Mouse (Mus musculus): ENCODE measurements around the gene Gnpat. TPM values are rescaled to one million over a fixed set of nuclear protein-coding genes. Genes with fewer than 3 reads are reported as not detected.

The Gnpat gene
- total RNA-seq (2014; rRNA removed; ENCODE audit: low replicate concordance) (77.2 and 117 TPM in 2 replicates), polyA plus RNA-seq (2015; fragmentation: Nextera tagmentation; extraction: Ambion mirVana) (114 and 115 TPM in 2 replicates)

DNA sequence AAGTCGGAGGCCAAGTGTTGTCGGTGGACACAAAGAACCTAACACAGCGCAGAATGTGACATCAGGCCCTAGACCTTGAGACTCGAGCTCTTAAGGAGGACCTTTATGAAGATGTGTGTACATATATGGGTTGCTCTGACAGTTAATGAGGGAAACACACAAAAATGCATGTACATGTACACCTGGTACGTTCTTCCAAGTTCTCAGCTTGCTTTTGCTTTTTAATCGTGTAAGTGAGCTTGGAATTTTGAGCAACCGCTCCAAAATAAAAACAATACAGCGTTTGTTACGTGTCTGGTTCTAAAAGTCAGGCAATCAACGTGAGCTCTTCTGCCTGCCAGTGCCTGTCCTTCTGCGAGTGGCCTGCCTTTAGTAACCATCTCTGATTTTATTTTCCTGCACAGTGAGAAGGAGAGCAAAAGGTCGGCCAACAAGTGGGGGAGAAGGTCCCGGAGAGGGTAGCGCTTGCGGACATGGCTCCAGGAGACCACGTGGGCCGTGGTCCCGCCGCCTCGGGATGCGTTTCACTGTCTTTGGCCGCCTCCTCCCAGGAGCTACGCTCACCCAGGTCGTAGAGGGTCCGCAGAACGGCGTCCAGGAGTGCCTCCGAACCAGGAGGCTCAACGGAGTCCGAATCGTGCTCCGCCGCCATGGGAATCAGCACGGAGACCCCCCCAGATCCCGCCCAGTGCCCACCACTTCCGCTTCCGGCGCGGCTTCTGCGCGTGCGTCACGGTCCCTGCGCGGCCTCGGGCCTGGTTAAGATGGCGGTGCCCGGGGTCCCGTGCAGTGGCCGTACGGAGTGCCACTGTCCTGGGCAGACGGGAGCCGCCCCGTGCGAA is at the start of gene Gnpat, which contains the start of gene 2810004N23Rik:
Gene Gnpat (plus strand): TSS at position 713 of the 842 bp plus-strand sequence.
Gene 2810004N23Rik (minus strand): TSS at position 800 of the 842 bp plus-strand sequence.
- Histone ChIP-seq H3K4me1 (ENCODE audit: control insufficient read depth, insufficient read depth) (peaks cover 44% of the 10 kb centered on the region), H3K4me2 (ENCODE audit: low read depth, low read length) (peak within 1 kb of the TSS; percentile 77), H3K9me3 (replicated peaks; ENCODE audit: control insufficient read depth, low read length) (no peaks in the 10 kb centered on the region), H3K36me3 (replicated peaks; ENCODE audit: control insufficient read depth, insufficient read depth, low read length) (peaks cover 23% of the 10 kb centered on the region), H3K27me3 (ENCODE audit: control insufficient read depth, insufficient read depth, low read length) (no peaks in the 10 kb centered on the region), H3K27ac (ENCODE audit: low read depth) (peak within 1 kb of the TSS; percentile 98), H3K9ac (replicated peaks; ENCODE audit: low read depth, low read length) (peak within 1 kb of the TSS; percentile 98), H3K4me3 (ENCODE audit: low read depth, low read length) (peak within 1 kb of the TSS; percentile 98)
- WGBS = 1% methylated on average over 54 of the region's 55 CpGs
- ATAC-seq (ENCODE audit: insufficient read depth, low read depth) (peak; percentile 92), DNase-seq (ENCODE audit: low spot score) (peak; percentile 89)
- no peak for TF ChIP-seq EP300 (IDR thresholded peaks at IDR 0.05; ENCODE audit: low read depth)
- no peak for TF ChIP-seq CTCF (IDR thresholded peaks at IDR 0.05; ENCODE audit: low read depth)

DNA sequence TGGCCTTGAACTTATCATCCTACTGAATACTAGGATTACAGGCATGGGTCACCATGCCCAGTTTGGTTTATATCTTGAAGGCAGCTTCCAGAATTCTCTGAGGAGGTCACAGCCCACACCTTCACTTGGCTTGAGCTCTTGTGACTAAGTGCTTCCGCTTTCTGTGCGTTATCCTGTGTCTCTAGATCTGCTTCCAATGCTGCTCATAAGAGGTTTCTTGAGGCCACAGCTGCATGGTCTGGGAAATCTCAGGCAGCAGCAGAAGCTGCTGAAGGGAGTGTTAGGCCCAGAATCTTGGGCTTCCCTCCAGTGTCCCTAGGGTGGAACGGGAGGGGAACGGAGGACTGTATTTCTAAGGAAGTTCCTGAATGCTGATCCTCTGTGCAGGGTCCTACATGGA is 49.5 kb upstream of the Gnpat start:
- no peak overlapping the region for H3K4me3 ChIP-seq (ENCODE audit: low read depth, low read length)
- H3K36me3 ChIP-seq (replicated peaks; ENCODE audit: control insufficient read depth, insufficient read depth, low read length) = no peaks in the 10 kb centered on the region
- ATAC-seq (ENCODE audit: insufficient read depth, low read depth) (no peak), DNase-seq (ENCODE audit: low spot score) (no peak)
- no peak overlapping the region for H3K4me2 ChIP-seq (ENCODE audit: low read depth, low read length)
- H3K27ac ChIP-seq (ENCODE audit: low read depth) = no peak overlapping the region
- 48% methylated on average over 4 of the region's 4 CpGs for WGBS
- H3K27me3 ChIP-seq (ENCODE audit: control insufficient read depth, insufficient read depth, low read length) = no peaks in the 10 kb centered on the region
- no peak overlapping the region for H3K9ac ChIP-seq (replicated peaks; ENCODE audit: low read depth, low read length)
- TF ChIP-seq EP300 (IDR thresholded peaks at IDR 0.05; ENCODE audit: low read depth) (no peak), CTCF (IDR thresholded peaks at IDR 0.05; ENCODE audit: low read depth) (no peak)
- no peaks in the 10 kb centered on the region for H3K4me1 ChIP-seq (ENCODE audit: control insufficient read depth, insufficient read depth)
- peaks cover 8% of the 10 kb centered on the region for H3K9me3 ChIP-seq (replicated peaks; ENCODE audit: control insufficient read depth, low read length)

DNA sequence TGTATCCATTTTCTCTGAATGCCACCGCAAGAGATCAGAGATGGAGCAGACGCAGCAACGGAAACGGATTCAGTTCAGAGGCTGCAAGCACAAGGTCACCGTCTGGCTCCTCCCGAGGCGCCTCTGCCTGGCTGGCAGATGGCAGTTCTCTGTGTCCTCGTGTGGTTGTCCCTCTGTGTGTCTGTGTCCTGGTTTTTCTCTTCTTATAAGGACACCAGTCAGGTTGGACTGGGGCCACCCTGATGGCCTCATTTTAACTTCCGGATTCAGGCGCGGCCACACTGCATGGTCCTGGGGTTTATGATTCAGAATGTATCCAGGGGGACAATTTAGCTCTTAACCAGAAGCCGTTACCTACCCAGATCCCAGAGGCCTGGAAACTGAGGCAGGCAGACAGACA is 47.0 kb upstream of the Gnpat start:
- Histone ChIP-seq H3K27me3 (ENCODE audit: control insufficient read depth, insufficient read depth, low read length) (no peaks in the 10 kb centered on the region), H3K9ac (replicated peaks; ENCODE audit: low read depth, low read length) (no peak overlapping the region), H3K4me1 (ENCODE audit: control insufficient read depth, insufficient read depth) (no peaks in the 10 kb centered on the region), H3K4me3 (ENCODE audit: low read depth, low read length) (no peak overlapping the region), H3K9me3 (replicated peaks; ENCODE audit: control insufficient read depth, low read length) (peaks cover 8% of the 10 kb centered on the region), H3K4me2 (ENCODE audit: low read depth, low read length) (no peak overlapping the region), H3K27ac (ENCODE audit: low read depth) (no peak overlapping the region), H3K36me3 (replicated peaks; ENCODE audit: control insufficient read depth, insufficient read depth, low read length) (no peaks in the 10 kb centered on the region)
- 85% methylated on average over 12 of the region's 12 CpGs for WGBS
- TF ChIP-seq CTCF (IDR thresholded peaks at IDR 0.05; ENCODE audit: low read depth) (no peak), EP300 (IDR thresholded peaks at IDR 0.05; ENCODE audit: low read depth) (no peak)
- DNase-seq (ENCODE audit: low spot score) (no peak), ATAC-seq (ENCODE audit: insufficient read depth, low read depth) (no peak)

DNA sequence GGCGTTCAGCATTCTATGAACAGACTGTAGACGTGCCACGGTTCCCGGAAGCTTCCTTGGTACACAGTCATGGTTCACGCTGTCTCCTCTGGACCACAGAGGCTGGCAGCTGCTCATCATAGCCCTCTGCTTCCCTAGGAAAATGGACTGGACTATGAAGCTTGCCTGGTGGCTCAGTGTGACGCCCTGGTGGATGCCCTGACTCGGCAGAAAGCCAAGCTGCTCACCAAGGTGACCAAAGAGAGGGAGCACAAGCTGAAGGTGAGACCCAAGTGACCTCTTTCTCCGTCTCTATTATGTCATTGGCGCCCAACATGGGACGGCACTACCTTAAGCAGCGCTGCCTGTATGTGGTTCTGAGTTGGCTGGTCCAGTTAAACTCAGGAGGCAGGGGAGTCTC is 46.0 kb upstream of the Gnpat start:
- Histone ChIP-seq H3K27me3 (ENCODE audit: control insufficient read depth, insufficient read depth, low read length) (no peaks in the 10 kb centered on the region), H3K36me3 (replicated peaks; ENCODE audit: control insufficient read depth, insufficient read depth, low read length) (no peaks in the 10 kb centered on the region), H3K4me1 (ENCODE audit: control insufficient read depth, insufficient read depth) (no peaks in the 10 kb centered on the region), H3K4me2 (ENCODE audit: low read depth, low read length) (no peak overlapping the region), H3K9me3 (replicated peaks; ENCODE audit: control insufficient read depth, low read length) (peaks cover 8% of the 10 kb centered on the region), H3K4me3 (ENCODE audit: low read depth, low read length) (no peak overlapping the region), H3K27ac (ENCODE audit: low read depth) (no peak overlapping the region), H3K9ac (replicated peaks; ENCODE audit: low read depth, low read length) (no peak overlapping the region)
- no peak for DNase-seq (ENCODE audit: low spot score)
- no peak for ATAC-seq (ENCODE audit: insufficient read depth, low read depth)
- WGBS = 86% methylated on average over 11 of the region's 11 CpGs
- no peak for TF ChIP-seq EP300 (IDR thresholded peaks at IDR 0.05; ENCODE audit: low read depth)
- no peak for TF ChIP-seq CTCF (IDR thresholded peaks at IDR 0.05; ENCODE audit: low read depth)

DNA sequence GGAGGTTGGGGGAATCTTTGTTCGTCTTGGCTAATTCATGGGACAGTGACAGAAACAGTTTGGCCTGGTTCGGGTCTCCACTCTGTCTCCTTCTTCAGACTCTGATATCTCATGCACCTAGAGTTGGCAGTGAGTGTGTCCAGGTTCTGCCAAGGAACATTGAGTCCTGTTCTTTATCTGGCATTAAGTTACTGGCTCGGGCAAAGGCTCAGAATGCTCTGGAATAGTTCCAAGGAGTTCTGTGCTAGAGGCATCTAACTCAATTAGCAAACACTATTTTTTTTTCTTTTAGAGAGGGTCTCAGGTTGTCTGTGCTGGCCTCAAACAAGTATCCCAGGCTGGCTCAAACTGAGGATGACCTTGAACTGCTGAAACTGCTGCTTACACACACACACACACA is 45.5 kb upstream of the Gnpat start:
- 69% methylated on average over 3 of the region's 3 CpGs for WGBS
- H3K36me3 ChIP-seq (replicated peaks; ENCODE audit: control insufficient read depth, insufficient read depth, low read length) = no peaks in the 10 kb centered on the region
- no peaks in the 10 kb centered on the region for H3K27me3 ChIP-seq (ENCODE audit: control insufficient read depth, insufficient read depth, low read length)
- H3K4me2 ChIP-seq (ENCODE audit: low read depth, low read length) = no peak overlapping the region
- DNase-seq (ENCODE audit: low spot score) (no peak), ATAC-seq (ENCODE audit: insufficient read depth, low read depth) (no peak)
- H3K4me3 ChIP-seq (ENCODE audit: low read depth, low read length) = no peak overlapping the region
- H3K9me3 ChIP-seq (replicated peaks; ENCODE audit: control insufficient read depth, low read length) = peaks cover 8% of the 10 kb centered on the region
- H3K9ac ChIP-seq (replicated peaks; ENCODE audit: low read depth, low read length) = no peak overlapping the region
- no peak for TF ChIP-seq EP300 (IDR thresholded peaks at IDR 0.05; ENCODE audit: low read depth)
- TF ChIP-seq CTCF (IDR thresholded peaks at IDR 0.05; ENCODE audit: low read depth) = no peak
- H3K27ac ChIP-seq (ENCODE audit: low read depth) = no peak overlapping the region
- no peaks in the 10 kb centered on the region for H3K4me1 ChIP-seq (ENCODE audit: control insufficient read depth, insufficient read depth)
